Mouse (Mus musculus) skeletal muscle tissue, adult 2 months (tissue): Measurements from ENCODE around the gene Tgfbr3.

Source experiments
- DNase-seq: peaks from one replicate; pipeline ENCODE4 v3.0.0-alpha.2; 2012; ENCODE audit warnings: low read depth, low spot score

Tgfbr3 gene

DNA sequence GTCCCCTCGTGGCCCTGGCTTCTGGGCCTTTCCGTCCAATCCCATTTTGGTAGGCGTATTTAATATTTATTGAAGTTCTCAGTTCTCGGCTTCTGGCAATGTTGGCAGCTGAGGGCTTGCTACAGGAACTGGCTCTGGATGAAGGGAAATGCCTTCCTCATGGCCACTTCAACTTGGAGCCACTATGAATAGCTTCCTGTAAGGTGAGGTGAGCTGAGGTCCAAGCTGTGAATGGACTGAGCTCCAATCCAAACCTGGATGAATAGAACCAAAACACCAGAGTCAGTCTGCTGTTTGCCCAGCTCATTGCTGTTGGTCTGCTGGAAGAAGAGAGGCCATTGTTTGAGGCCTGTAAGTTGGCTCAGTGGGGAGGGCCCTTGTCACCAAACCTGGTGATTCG is 203.3 kb downstream of the Tgfbr3 start:
- no peak for DNase-seq

DNA sequence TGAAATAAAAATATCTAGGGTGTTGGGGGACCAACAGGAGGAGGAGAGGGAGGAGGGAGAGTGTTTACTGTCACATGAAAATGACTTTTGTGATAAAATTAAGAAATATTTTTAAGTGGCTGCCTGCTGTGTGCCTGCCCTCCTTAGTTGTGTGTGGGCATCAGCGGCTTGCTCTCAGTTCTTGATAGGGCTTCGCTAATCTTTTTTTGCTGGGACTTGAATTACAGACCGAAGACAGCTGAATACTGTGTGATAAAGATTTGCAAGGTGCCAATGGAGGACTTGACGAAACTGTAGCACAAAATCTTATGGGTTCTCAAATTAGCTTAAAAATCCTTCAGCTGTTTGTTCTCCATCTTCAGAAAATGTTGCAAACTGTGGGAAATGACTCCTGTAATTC is 205.0 kb downstream of the Tgfbr3 start:
- no peak for DNase-seq

DNA sequence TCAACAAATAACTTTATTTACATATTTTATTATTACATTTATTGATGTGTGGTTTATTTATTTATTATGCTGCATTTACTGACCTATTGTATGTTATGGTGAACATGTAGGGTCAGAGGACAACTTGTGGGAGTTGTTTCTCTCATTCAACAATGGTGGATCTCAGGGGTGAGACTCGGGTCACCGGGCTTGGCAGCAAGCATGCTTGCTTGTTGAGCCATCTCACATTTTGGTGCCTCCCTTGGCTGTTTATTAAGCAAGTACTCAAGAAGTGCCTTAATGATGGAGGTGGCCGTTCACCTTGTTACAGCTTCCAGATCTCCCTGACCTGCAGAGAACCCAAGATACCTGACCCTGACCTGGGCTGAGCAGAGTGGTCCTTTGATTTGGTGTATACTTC is 207.4 kb downstream of the Tgfbr3 start:
- no peak for DNase-seq

DNA sequence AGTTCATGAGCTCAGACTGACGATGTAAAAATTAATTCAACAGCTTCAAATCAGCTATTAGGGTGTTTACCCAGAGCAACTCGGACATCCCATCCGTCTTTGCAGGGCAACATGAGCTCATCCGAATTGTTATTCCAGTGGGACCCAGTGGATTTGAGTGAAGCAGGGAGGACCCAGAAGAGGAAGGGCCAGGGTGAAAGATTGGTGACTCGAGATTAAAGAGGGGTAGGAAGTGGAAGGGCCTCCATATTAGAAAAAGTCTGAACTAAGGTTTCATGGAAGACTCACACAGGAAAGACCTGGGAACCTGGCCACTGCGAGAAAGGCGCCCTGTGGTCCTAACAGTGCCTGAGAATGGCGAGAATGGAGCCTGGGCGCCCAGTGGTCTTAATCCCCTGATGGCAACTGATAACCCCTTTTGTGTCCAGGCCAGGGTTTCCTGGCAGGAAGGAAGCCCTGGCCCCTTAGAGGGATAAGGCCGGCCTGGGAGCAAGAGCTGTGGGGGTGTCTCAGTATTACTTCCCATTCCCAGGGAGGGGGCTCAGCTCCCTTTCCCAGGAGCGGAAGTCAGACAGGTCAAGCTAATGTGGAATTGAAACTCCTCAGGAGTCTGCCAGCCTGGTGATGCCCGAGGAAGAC is 208.3 kb downstream of the Tgfbr3 start:
- DNase-seq, result no peak

DNA sequence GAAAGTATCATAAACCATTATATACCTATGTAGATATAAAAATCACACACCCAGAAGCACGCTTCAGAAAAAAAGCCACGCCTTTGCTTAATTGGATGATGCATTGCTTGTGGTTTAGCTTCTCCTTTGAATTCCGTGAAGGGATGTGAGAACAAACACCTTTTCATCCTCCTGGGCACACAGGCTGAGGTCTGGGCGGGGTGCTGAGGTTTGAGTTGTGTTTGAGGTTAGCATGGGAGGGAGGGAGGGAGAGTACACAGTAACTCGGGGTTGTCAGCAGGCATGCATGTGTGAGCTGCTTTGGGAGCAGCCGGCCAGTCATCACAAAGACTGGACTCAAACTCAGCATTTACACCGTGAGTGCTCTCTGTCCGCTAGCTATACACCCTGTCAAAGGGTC is 209.5 kb downstream of the Tgfbr3 start:
- no peak for DNase-seq

DNA sequence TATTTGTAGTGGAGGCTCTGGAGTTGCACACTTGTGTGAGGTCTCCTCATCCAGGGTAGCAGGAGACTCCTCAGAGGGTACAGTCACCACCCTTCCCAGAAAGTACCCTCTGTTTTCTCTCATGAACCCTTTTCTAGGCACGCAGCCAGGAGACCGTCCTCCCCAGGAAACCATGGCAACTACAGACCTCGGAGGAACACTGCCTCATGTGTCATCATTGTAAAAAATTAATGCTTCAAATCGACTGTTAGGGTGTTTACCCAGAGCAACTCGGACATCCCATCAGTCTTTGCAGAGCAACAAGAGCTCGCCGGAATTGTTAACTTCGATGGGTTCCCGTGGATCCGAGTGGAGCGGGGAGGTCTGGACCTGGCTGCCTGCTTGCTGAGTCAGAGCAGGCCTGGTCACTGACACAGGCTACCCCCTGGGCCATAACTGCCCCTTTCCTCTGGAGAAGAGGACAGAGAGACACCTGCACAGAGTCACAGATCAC is 210.2 kb downstream of the Tgfbr3 start:
- no peak for DNase-seq

DNA sequence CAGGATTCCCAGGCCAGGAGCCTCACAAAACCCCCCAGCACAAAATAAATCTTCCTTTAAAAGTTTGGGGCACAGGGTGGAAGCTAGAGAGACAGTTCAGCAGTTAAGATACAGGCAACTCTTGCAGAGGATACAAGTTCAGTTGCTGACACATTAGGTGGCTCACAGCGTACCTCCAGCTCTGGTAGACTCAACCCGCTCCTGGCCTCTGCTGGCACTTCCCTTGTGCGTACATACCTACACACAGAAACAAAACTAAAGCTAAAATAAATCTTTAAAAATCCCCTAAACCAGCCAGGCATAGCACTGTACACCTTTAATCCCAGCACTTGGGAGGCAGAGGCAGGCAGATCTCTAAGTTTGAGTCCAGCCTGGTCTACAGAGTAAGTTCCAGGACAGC is 211.1 kb downstream of the Tgfbr3 start:
- no peak for DNase-seq

DNA sequence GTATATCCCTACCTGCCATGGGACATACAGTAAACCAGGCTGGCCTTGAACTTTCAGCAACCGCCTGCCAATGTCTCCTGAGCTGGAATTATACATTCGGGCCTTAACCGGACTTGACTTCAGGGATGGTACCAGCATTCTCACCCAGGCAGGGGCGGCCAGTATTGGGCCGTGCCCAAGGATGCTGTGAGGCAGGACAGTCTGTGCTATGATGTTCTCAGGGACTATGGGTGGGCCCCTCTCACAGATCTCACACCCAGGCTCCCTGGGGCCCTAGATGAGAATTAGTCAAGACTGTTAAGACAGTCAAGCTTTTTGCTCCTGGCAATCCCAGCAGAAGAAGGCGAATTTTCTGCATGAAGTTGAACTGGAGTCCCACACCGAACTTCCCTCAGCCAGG is 211.5 kb downstream of the Tgfbr3 start:
- peak; percentile 39 for DNase-seq

DNA sequence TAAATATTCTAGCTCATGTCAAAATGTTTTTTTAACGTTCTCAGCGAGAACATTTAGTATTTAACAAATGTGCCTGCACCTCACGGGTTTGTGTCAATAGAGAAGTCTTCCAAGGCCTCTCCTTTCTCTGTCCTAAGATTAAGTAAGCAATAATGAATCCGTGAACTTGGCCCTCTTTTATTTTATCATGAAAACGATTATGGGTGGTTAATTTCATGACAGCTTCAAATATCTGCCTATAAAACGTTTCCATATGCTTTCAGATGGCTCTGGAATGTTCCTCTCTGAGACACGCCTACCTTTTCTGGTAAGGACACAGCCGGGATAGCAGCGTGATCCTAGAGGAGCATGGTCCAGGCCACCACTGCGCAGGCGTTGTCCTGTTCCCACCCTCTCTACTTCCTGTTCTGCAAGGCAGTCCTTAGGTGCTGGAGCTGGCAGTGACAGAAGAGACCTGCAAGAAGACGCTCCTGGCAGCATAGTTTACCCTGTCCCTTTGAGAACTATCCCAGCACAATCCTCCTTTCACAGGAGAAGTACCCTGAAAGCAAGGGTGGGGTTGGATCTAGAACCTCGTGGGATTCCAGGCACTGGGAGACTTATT is 214.3 kb downstream of the Tgfbr3 start:
- no peak for DNase-seq

DNA sequence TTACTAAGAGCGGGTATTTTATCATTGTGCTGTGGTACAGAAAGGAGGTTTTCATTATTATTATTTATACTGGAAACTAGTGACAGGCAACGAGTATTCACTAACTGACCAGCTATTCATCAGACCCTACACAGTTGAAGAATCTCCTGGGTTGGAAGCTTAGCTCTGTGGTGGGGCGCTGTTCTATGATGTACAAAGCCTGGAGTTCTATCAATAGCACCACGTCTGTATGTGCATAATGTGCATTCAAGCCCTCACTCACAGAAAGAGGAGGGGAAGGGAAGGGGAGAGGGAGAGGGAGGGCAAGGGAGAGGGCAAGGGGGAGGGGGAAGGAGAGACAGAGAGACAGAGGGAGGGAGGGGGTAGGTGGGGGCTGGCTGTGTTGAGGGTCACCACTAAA is 215.1 kb downstream of the Tgfbr3 start:
- no peak for DNase-seq

DNA sequence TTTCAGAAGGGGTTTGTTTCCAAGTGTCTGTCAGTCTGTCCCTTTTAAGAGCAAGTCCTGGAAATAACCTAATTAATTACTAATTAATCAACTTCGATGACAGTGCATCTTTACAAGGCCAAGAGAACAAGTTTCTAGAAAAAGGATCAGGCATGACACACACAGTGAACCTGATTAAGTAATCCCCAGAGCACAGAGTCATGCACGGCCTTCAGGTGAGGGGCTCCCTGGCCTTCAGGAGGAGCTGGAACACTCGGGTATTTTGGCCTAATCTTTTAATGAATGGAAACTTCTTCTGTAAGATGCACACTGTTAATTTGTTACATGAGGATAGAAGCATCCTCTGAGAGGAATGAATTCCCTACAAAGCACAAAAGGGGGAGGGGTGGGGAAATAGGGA is 215.9 kb downstream of the Tgfbr3 start:
- no peak for DNase-seq

DNA sequence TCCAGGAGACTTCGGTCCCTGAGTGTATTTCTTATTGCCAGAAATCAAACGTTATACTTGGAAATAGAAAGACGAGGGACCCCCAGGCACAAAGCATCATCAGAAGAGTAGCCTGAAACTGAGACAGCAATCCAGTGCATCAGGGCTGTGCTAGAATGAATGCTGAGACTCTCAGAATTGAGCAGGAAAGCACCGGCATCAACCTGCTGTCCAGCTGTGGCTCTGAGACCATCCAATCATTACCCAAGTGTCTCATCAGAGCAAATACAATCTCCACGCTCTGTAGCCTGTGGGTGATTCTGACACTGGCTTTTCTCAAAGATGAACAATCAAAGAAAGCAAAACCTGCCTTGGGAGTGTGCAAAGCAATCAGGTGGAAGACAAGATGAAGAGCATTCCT is 221.3 kb downstream of the Tgfbr3 start:
- DNase-seq, result no peak

DNA sequence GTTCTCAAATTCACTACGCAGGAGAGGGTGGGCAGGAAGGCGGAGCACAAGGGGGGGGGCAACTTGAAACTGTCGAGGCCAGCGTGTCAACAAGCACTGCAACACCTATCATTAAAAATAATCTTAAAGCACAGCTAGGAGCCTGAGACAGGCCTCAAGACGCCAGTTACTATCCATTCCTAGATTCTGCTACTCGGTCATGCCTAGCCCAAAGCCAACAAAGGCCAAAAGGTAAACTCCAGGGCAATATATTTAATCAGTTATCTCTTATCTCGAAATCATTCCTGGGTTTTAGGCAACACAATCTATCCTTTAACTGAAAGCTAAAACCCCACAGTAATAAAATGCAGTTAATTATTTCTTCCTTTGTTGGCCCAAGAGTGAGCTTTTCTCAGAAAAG is 221.9 kb downstream of the Tgfbr3 start:
- no peak for DNase-seq

DNA sequence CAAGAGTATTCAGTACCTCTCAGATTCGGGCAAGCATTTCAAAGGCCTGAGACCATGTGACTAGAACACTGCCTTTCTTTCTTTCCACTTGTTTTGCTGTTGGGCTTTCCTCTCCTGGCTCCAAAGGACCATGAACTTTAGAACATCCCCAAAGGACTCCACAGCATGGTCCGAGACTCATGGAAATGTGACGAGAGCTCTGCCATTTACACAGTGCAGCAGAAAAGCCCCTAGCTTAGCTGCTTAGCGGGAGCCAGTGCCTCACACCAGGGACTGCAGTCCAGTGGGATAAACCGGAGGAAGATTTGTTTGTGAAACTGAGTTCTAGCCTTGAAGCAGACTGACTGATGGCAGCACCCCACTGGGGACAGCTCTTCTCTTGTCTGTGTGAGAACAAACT is 224.5 kb downstream of the Tgfbr3 start:
- no peak for DNase-seq

DNA sequence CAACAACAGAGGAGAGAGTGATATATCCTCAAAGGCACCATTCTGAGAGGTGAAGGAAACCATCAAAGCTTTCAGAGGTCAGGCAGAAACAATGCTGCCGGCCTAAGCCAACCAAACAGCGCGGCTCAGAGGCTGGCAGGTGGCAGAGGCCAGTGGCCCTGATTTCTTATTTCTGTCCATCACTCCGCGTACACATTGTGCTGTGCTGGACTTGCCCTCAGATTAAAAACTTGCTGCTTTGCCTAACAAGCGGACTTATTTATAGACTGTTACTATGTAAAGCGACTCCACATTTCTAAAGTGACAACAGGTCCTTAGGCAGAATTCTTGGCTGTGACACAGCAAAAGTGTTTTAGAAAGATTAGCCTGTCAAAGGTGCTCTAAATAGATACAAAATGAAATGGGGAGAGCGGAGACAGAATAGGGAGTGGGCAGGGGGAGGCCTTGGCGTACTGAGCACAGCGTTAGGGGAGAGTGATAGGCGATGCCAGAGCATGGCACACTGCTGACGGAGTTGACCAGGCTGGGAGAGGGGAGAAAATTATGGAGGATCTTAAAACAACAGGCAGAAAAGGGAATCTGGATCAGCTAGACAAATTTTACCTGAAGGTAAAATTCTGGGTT is 227.1 kb downstream of the Tgfbr3 start:
- DNase-seq, result peak; percentile 30

DNA sequence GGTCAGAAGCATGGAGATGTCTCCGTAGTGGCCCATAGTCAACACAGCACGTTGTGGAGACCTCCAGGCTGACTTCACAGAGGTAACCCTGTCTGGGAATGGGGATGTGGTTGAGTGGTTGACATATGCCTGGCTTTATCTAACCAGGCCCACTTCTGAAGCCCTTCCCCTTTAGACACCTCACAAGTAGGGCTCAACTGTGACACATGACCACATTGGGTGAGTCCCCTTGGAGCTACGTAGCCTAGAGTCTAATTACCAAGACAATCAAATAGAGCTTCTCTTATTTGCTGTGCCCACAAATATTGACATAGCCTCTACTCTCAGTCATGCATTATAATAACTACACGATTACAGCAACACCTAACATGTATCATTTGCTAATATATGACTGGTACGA is 229.9 kb downstream of the Tgfbr3 start:
- no peak for DNase-seq

DNA sequence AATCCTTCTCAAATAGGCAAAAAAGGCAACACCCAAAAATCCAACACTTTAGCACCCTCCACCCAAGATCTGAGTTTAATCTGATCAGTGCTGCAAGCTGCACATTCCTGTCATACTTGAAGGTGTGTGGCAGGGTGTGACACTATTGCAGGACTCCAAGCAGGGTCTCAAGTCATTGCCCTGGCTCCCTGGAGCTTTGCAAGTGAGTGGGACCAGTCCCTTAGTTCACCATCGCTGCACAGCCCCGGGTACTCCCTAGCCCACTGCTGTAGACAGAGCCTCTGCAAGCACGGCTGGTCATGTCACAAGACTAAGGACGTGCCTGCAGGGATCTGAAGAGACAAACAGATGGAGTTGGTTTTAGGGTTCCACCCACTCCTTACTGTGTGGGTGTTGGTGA is 230.8 kb downstream of the Tgfbr3 start:
- DNase-seq, result peak; percentile 31
